Mouse (Mus musculus): ENCODE measurements at regions not wholly inside any gene's neighbourhood (a gene's known extent, or its start where the extent isn't known, plus 50 kb on each side); places are given as distances from the start of the nearest gene placed in this dataset.
"Not testable (repeated sequence)": the region's sequence is repeated elsewhere in the genome, so short reads cannot be mapped to it uniquely, and the experiment has no call there.

- WGBS = 83% methylated on average over 6 of the region's 6 CpGs
- TF ChIP-seq CTCF (IDR thresholded peaks at IDR 0.05; ENCODE audit: extremely low read depth, insufficient read length, insufficient replicate concordance, low read depth, low read length) = no peak
- TF ChIP-seq POLR2A (IDR thresholded peaks at IDR 0.05; ENCODE audit: low read depth, low read length) = no peak
- Histone ChIP-seq H3K27me3 (ENCODE audit: control insufficient read depth, insufficient read depth, low read length) (no peaks in the 10 kb centered on the region), H3K27ac (ENCODE audit: insufficient read depth, low read depth, low read length) (no peak overlapping the region), H3K4me3 (ENCODE audit: low read depth, low read length) (no peak overlapping the region), H3K4me1 (ENCODE audit: control insufficient read depth, insufficient read depth, insufficient read length, low read length) (peaks cover 9% of the 10 kb centered on the region; the same call in 1 of the 2 replicates), H3K36me3 (ENCODE audit: control insufficient read depth, insufficient read depth, low read length) (no peaks in the 10 kb centered on the region)
Measured at GRCm38 (mm10) chr10:19505979-19506378, 85.8 kb upstream of the Ifngr1 start.

DNA sequence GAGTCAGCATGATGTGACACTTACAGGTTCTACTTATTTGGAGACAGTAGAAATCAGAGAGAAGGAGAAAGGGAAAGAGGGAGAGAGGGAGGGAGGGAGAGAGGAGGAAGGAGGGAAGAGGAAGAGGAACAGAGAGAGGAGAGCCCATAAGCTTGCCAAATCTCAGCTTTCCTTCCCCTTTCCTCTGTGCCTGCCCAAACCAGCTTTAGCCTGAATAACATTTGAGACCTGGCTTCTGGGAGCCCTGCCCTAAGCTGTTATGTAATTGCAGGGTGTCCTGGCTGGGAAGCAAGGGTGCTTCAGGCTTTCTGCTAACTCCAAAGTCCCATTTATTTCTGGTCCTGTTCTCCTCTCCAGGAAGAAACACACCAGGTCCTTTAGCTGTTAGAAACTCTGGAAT is 85.3 kb upstream of the Ifngr1 start:
- Histone ChIP-seq H3K27ac (ENCODE audit: insufficient read depth, low read depth, low read length) (0 out of 2 replicates have a peak overlapping the region, but pooled peaks have one; percentile 28), H3K27me3 (ENCODE audit: control insufficient read depth, insufficient read depth, low read length) (no peaks in the 10 kb centered on the region), H3K36me3 (ENCODE audit: control insufficient read depth, insufficient read depth, low read length) (no peaks in the 10 kb centered on the region), H3K4me3 (ENCODE audit: low read depth, low read length) (no peak overlapping the region), H3K4me1 (ENCODE audit: control insufficient read depth, insufficient read depth, insufficient read length, low read length) (peaks cover 9% of the 10 kb centered on the region; the same call in 1 of the 2 replicates)
- no peak for TF ChIP-seq POLR2A (IDR thresholded peaks at IDR 0.05; ENCODE audit: low read depth, low read length)
- no peak for TF ChIP-seq CTCF (IDR thresholded peaks at IDR 0.05; ENCODE audit: extremely low read depth, insufficient read length, insufficient replicate concordance, low read depth, low read length)

DNA sequence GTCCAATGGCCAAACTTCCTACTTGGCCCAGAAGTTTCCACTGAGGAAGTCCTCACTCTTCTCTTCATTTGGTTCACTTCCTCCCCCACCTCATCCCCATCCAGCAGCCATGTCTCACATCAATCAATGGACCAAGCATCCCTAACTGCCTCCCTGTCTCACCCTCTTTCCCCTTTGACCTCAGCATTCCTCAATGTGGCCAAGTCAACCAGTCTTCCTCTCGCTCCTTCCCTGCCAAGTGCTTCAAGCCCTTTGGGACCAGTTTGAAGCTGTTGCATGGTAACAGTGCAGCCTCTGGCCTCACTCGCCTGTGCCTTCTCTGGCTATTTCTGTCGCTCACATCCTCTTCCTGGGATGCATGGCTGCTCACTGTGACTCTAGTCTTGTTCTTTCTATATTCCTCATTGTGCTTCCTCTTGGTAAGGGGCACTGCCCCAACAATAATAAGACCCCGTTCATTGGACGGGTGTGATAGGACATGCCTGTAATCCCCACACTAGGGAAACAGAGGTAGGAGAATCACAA is 83.5 kb upstream of the Ifngr1 start:
- Histone ChIP-seq H3K27me3 (ENCODE audit: control insufficient read depth, insufficient read depth, low read length) (no peaks in the 10 kb centered on the region), H3K36me3 (ENCODE audit: control insufficient read depth, insufficient read depth, low read length) (no peaks in the 10 kb centered on the region), H3K27ac (ENCODE audit: insufficient read depth, low read depth, low read length) (no peak overlapping the region), H3K4me1 (ENCODE audit: control insufficient read depth, insufficient read depth, insufficient read length, low read length) (peaks cover 9% of the 10 kb centered on the region; the same call in 1 of the 2 replicates), H3K4me3 (ENCODE audit: low read depth, low read length) (no peak overlapping the region)
- no peak for TF ChIP-seq POLR2A (IDR thresholded peaks at IDR 0.05; ENCODE audit: low read depth, low read length)
- TF ChIP-seq CTCF (IDR thresholded peaks at IDR 0.05; ENCODE audit: extremely low read depth, insufficient read length, insufficient replicate concordance, low read depth, low read length) = no peak
- WGBS = 92% methylated on average over 5 of the region's 5 CpGs

GRCm38 (mm10) chr10:19510047-19510446 is 81.7 kb upstream of the Ifngr1 start:
- no peaks in the 10 kb centered on the region for H3K36me3 ChIP-seq (ENCODE audit: control insufficient read depth, insufficient read depth, low read length)
- TF ChIP-seq CTCF (IDR thresholded peaks at IDR 0.05; ENCODE audit: extremely low read depth, insufficient read length, insufficient replicate concordance, low read depth, low read length) (no peak), POLR2A (IDR thresholded peaks at IDR 0.05; ENCODE audit: low read depth, low read length) (no peak)
- H3K4me1 ChIP-seq (ENCODE audit: control insufficient read depth, insufficient read depth, insufficient read length, low read length) = peaks cover 8% of the 10 kb centered on the region; the same call in 1 of the 2 replicates
- no peak overlapping the region for H3K27ac ChIP-seq (ENCODE audit: insufficient read depth, low read depth, low read length)
- no peaks in the 10 kb centered on the region for H3K27me3 ChIP-seq (ENCODE audit: control insufficient read depth, insufficient read depth, low read length)
- 75% methylated on average over 10 of the region's 10 CpGs for WGBS
- no peak overlapping the region for H3K4me3 ChIP-seq (ENCODE audit: low read depth, low read length)

DNA sequence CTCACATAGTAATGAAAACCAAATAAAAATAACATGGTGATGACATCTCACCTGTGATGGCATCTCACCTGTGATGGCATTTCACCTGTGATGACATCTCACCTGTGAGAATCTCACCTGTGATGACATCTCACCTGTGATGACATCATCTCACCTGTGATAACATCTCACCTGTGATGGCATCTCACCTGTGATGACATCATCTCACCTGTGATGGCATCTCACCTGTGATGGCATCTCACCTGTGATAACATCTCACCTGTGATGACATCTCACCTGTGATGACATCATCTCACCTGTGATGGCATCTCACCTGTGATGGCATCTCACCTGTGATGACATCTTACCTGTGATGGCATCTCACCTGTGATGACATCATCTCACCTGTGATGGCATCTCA is 77.4 kb upstream of the Ifngr1 start:
- H3K27me3 ChIP-seq (ENCODE audit: control insufficient read depth, insufficient read depth, low read length); H3K4me1 ChIP-seq (ENCODE audit: control insufficient read depth, insufficient read depth, insufficient read length, low read length); H3K4me3 ChIP-seq (ENCODE audit: low read depth, low read length); H3K27ac ChIP-seq (ENCODE audit: insufficient read depth, low read depth, low read length); H3K36me3 ChIP-seq (ENCODE audit: control insufficient read depth, insufficient read depth, low read length): not testable (repeated sequence)

GRCm38 (mm10) chr10:19514837-19515236 is 76.9 kb upstream of the Ifngr1 start:
- WGBS = 95% methylated on average over 2 of the region's 2 CpGs
- H3K4me1 ChIP-seq (ENCODE audit: control insufficient read depth, insufficient read depth, insufficient read length, low read length) = 0 out of 2 replicates have a peak, but pooled peaks cover 2% of the 10 kb centered on the region
- H3K27ac ChIP-seq (ENCODE audit: insufficient read depth, low read depth, low read length) = no peak overlapping the region
- TF ChIP-seq POLR2A (IDR thresholded peaks at IDR 0.05; ENCODE audit: low read depth, low read length) (no peak), CTCF (IDR thresholded peaks at IDR 0.05; ENCODE audit: extremely low read depth, insufficient read length, insufficient replicate concordance, low read depth, low read length) (no peak)
- H3K36me3 ChIP-seq (ENCODE audit: control insufficient read depth, insufficient read depth, low read length) = no peaks in the 10 kb centered on the region
- no peak overlapping the region for H3K4me3 ChIP-seq (ENCODE audit: low read depth, low read length)
- H3K27me3 ChIP-seq (ENCODE audit: control insufficient read depth, insufficient read depth, low read length) = no peaks in the 10 kb centered on the region

DNA sequence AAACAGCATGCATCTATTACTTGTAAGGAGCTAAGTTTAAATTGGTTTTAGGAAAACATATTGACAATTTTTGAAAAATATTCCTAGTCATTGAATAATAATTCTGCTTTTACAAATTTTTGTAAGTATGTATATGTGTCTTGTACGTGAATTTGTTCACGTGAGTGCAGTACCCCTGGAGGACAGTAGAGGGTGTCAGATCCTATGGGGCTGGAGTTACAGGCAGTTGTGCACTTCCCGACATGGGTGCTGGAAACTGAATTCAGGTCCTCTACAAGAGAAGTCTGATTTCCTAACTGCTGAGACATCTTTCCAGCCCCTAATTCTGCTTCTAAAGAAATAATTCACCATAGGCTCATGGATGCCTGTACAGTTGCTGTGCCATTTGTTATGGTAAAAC is 75.7 kb upstream of the Ifngr1 start:
- 94% methylated on average over 3 of the region's 3 CpGs for WGBS
- H3K27ac ChIP-seq (ENCODE audit: insufficient read depth, low read depth, low read length) = no peak overlapping the region
- no peaks in the 10 kb centered on the region for H3K27me3 ChIP-seq (ENCODE audit: control insufficient read depth, insufficient read depth, low read length)
- no peak for TF ChIP-seq POLR2A (IDR thresholded peaks at IDR 0.05; ENCODE audit: low read depth, low read length)
- no peak for TF ChIP-seq CTCF (IDR thresholded peaks at IDR 0.05; ENCODE audit: extremely low read depth, insufficient read length, insufficient replicate concordance, low read depth, low read length)
- no peaks in the 10 kb centered on the region for H3K36me3 ChIP-seq (ENCODE audit: control insufficient read depth, insufficient read depth, low read length)
- 0 out of 2 replicates have a peak, but pooled peaks cover 2% of the 10 kb centered on the region for H3K4me1 ChIP-seq (ENCODE audit: control insufficient read depth, insufficient read depth, insufficient read length, low read length)
- H3K4me3 ChIP-seq (ENCODE audit: low read depth, low read length) = no peak overlapping the region

- H3K4me1 ChIP-seq (ENCODE audit: control insufficient read depth, insufficient read depth, insufficient read length, low read length) = peaks cover 4% of the 10 kb centered on the region; the same call in 1 of the 2 replicates
- WGBS = 76% methylated on average over 2 of the region's 2 CpGs
- no peaks in the 10 kb centered on the region for H3K27me3 ChIP-seq (ENCODE audit: control insufficient read depth, insufficient read depth, low read length)
- H3K36me3 ChIP-seq (ENCODE audit: control insufficient read depth, insufficient read depth, low read length) = no peaks in the 10 kb centered on the region
- H3K27ac ChIP-seq (ENCODE audit: insufficient read depth, low read depth, low read length) = no peak overlapping the region
- H3K4me3 ChIP-seq (ENCODE audit: low read depth, low read length) = no peak overlapping the region
- no peak for TF ChIP-seq POLR2A (IDR thresholded peaks at IDR 0.05; ENCODE audit: low read depth, low read length)
- no peak for TF ChIP-seq CTCF (IDR thresholded peaks at IDR 0.05; ENCODE audit: extremely low read depth, insufficient read length, insufficient replicate concordance, low read depth, low read length)
Measured at GRCm38 (mm10) chr10:19517093-19517492, 74.7 kb upstream of the Ifngr1 start.

Measured in small intestine, adult 2 months (tissue).